Mouse (Mus musculus) cerebellum, adult 2 months (tissue): ENCODE data around the gene Mctp1.

Source experiments
- CTCF ChIP-seq: fragments of 200-500 bp; IDR thresholded peaks from 2 replicates; pipeline ENCODE4 v1.5.1; 2011; ENCODE audit warnings: low read depth, mild to moderate bottlenecking, control low read depth, low read length, moderate library complexity, borderline replicate concordance; ENCODE audit not compliant: insufficient read depth
- POLR2A ChIP-seq: fragments of 200-500 bp; IDR thresholded peaks from 2 replicates; pipeline ENCODE4 v1.6.1; 2011; ENCODE audit warnings: low read length, control low read depth, borderline replicate concordance; ENCODE audit not compliant: insufficient read depth

GRCm38 (mm10) chr13:76810496-76810939 lies 426.2 kb downstream of the Mctp1 start:
- no peak for TF ChIP-seq CTCF
- no peak for TF ChIP-seq POLR2A
